Mouse (Mus musculus) c-Kit-positive CD71-positive TER-119-negative erythroid progenitor cells, embryonic 14.5 days (primary cell): ENCODE results near the gene Abcg1.
A peak's percentile ranks its signal among the peaks of the same experiment; 100 is the strongest.

Experiments
- DNase-seq: peaks from one replicate; pipeline ENCODE4 v3.0.0-alpha.2; 2013; ENCODE audit warnings: low read depth

The Abcg1 gene

DNA sequence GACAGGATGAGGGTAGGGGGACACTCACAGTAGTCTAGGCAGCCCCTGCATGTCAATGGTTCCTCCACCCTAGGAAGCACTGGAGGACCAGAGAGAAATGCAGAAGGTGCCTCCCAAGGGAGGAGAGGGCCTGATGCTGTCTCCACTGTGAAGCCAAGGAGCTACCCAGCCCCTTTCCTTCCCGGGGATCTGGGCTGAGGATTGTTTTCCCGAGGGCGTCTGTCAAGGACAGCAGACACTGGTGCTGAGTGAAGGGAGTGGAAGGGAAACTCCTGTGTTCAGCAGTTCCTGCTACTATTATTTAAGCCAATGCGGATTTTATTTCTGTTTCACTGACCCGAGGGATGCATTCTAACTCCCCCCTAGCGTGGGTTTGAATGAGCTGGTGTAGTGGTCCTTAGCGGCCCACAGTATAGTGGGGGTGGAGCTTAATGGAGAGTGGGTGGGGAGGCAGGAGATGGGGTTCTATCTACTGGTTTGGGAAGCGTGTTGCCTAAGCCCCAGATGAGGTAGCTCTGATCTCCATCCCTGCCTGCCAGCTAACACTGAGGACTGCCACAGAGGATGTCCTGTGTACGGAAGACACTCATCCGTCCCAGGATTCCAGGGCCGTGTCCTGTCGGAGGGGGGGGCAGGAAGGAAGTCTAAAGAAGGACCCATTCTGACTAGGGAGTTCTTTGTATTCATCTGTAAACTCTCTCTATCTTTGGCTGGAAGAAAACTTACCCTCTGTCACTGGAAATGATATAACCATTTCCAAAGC lies 21.8 kb downstream of the Abcg1 start:
- no peak for DNase-seq

DNA sequence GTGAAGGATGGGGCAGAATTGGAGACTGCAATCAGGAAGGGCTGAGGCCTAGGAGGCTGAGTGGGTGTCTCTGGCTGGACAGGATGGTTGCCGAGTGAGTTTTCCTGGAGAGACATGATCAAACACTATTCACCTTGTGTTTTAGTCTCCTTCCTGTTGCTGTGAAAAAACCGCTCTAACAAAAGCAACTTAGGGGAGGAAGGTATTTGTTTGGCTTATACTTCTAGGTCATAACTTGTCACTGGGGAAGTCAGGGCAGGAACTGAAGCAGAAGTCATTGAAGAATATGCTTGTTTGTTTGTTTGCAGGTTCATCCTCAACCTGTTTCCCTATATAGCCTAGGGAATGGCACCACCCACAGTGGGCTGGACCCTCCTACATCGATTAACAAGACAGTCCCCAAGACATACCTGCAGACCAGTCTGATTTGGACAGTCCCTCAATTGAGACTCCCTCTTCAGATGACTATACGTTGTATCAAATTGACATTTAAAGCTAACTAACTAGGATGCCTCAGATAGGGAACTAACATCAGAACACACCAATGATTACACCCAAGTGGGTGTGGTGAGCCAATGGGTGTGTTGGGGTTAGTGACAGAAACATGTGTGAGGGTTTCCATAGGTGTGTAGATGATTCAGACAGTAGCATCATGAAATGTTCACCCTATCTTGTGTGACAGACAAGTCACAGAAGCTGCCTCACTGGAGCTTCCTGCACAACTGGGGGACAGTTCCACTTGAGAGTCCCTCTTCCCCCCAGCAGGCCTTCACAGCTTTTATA lies 25.0 kb downstream of the Abcg1 start:
- no peak for DNase-seq

- DNase-seq, result no peak
Measured at GRCm38 (mm10) chr17:31085519-31085918, 28.0 kb downstream of the Abcg1 start.

GRCm38 (mm10) chr17:31086196-31086595 lies 28.7 kb downstream of the Abcg1 start:
- DNase-seq, result no peak

DNA sequence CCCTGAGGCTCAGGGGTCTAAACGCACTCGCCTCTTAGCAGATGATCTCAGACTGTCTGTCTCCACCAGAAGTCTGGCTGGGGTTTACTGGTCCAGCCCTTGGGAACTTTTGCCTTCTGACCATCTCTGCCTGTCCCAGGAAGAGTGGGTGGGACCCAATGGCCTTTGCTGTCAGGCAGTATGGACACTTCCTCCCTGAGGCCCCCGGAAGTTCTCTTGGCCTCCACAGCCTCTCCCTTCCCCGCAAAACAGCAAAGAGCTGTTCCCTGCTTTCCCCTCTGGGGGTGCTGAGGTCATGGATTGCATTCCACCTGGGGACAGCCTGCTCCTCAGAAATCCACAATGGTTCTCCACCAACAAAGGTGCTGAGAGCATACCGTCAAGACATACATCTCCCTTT lies 31.2 kb downstream of the Abcg1 start:
- no peak for DNase-seq

- DNase-seq, result no peak
Measured at GRCm38 (mm10) chr17:31089848-31090247, 32.4 kb downstream of the Abcg1 start.

GRCm38 (mm10) chr17:31091023-31091735 lies 33.7 kb downstream of the Abcg1 start:
- DNase-seq, result peak; percentile 64

DNA sequence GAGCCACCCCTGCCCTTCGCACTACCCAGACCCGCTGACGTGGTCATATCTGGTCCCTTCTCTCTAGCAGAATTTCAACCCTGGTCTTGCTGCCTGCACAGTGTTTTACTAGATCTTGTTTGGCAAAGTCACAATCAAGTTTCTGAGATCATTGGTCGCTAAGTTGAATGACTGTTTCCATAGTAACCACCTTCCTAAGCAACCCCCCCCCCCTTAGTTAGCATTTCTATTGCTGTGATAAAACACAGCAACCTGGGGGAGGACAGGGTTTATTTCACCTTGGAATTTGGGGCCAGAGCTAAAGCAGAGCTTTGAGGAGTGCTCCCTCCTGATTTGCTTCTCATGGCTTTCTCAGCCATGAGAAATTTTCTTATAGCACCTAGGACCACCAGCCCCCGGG lies 37.3 kb downstream of the Abcg1 start:
- no peak for DNase-seq

DNA sequence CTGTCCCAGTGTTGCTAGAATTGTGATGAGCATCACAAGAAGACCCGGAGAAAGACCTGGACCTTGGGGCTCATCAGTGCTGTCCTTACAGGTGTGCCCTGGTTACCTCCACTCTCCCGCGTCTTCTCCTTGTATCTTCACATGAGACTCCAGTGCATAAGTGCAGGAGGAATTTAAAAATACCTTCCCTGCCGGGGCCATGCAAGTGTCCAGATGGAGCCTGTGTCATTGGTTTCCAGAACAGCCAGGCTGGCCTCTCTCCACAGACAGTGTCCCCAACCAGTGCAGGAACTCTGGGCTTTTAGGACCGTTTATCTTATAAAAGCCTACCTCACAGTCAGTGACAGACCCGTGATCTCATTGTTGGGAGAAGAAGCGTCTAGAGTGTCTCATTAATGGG lies 38.1 kb downstream of the Abcg1 start:
- no peak for DNase-seq

GRCm38 (mm10) chr17:31096893-31097292 lies 39.4 kb downstream of the Abcg1 start:
- DNase-seq, result no peak

- DNase-seq, result no peak
Measured at GRCm38 (mm10) chr17:31098788-31099187, 41.3 kb downstream of the Abcg1 start.

DNA sequence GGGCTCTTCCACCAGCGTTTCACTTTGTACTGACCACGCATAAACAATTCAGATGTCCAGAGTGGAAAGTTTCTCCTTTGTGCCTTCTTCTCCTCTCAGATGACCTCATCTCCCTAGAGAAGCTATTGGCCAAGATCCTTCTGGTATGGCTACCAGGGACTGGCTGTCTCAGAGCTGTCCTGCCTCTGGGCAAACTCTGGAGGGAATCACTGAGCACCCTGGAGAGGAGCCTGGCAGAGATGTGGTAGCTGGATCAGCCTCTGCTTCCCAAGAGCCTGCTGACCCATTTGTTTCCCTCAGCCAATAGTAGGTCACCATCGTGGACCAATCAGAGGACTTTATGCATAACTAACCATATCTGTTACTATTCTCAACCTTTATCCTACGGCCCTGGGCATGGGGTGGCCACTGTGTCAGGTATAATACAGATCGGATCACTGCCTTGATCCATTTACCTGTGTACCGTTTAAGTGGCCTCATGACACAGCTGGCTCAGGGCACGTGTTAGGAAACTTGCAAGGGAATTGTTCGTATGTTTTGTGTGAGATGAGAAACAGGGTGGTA lies 45.6 kb downstream of the Abcg1 start:
- no peak for DNase-seq

GRCm38 (mm10) chr17:31103823-31104222 lies 46.3 kb downstream of the Abcg1 start:
- no peak for DNase-seq

DNA sequence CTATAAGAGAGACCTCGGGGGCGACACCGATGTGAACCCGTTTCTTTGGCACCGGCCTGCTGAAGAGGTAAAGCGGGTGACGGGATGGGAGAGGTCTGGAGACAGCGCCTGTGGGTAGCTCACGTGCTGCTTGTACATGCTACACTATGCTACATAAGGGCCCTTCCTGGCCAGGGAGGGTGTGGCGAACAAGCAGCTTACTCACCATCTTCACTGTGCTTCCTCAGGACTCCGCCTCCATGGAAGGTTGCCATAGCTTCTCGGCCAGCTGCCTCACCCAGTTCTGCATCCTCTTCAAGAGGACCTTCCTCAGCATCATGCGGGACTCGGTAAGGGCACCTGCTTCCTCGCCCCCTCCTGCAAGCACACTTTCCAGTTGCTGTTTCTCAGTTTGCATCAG lies 50.9 kb downstream of the Abcg1 start:
- DNase-seq, result no peak

- DNase-seq, result no peak
Measured at GRCm38 (mm10) chr17:31113191-31113856, 55.8 kb downstream of the Abcg1 start.

DNA sequence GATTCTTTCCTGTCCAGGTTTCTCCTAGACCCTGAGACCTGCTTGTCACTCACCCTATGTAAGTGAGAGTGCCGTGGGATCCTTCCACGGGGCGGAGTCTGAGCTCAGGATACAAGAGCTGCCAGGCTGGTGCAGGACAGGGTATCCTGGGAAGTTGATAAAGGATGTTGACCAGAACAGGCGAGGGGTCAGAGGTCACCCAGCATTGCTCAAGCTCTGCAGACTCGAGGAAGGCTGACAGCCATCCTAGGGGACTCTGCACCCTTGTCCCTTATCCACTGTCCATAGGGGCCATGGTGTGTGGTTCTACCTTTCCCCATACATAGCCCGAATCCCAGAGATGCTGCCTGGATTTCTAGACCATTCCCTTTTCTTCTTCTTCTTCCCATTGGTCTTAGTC lies 58.6 kb downstream of the Abcg1 start:
- no peak for DNase-seq

- DNase-seq, result no peak
Measured at GRCm38 (mm10) chr17:31117946-31118345, 60.5 kb downstream of the Abcg1 start.

- peak; percentile 60 for DNase-seq
Measured at GRCm38 (mm10) chr17:31119429-31119828, 62.0 kb downstream of the Abcg1 start.

GRCm38 (mm10) chr17:31121975-31122374 lies 64.5 kb downstream of the Abcg1 start:
- peak; percentile 38 for DNase-seq

GRCm38 (mm10) chr17:31125548-31126266 lies 68.2 kb downstream of the Abcg1 start:
- DNase-seq, result no peak

- no peak for DNase-seq
Measured at GRCm38 (mm10) chr17:31128708-31129318, 71.3 kb downstream of the Abcg1 start.
